Mouse (Mus musculus): ENCODE results near the gene Sass6. TPM values are rescaled to one million over a fixed set of nuclear protein-coding genes. Genes with fewer than 3 reads are reported as not detected.
"Not testable (repeated sequence)": the region's sequence is repeated elsewhere in the genome, so short reads cannot be mapped to it uniquely, and the experiment has no call there.

Sass6 gene
- polyA plus RNA-seq, 1 experiment from 2014 or later = 15.5 TPM

GRCm38 (mm10) chr3:116662463-116662863 lies 67.7 kb downstream of the Sass6 start, which contains the start of gene Mfsd14a:
TSS of gene Mfsd14a (minus strand) at chr3:116662677.
- peak; percentile 97 for DNase-seq (ENCODE audit: low spot score)
- no peaks in the 10 kb centered on the region for H3K27me3 ChIP-seq (replicated peaks; ENCODE audit: control insufficient read depth, insufficient read depth, low read length)
- peak within 1 kb of the TSS; percentile 98 for H3K9ac ChIP-seq (ENCODE audit: low read depth, low read length)
- H3K9me3 ChIP-seq (ENCODE audit: control insufficient read depth, low read length) = no peaks in the 10 kb centered on the region
- peak within 1 kb of the TSS; percentile 95 for H3K4me3 ChIP-seq (ENCODE audit: low read depth, low read length)
- peak within 1 kb of the TSS; percentile 95 for H3K27ac ChIP-seq (replicated peaks; ENCODE audit: low read depth, low read length)
- WGBS = under 1% methylated on average over 38 of the region's 39 CpGs
- H3K4me1 ChIP-seq (ENCODE audit: control insufficient read depth, insufficient read depth, low read length) = peaks cover 30% of the 10 kb centered on the region
- 0 out of 2 replicates have a peak, but pooled peaks cover 1% of the 10 kb centered on the region for H3K36me3 ChIP-seq (ENCODE audit: control insufficient read depth, insufficient read depth, low read length)
- peak; percentile 99 for ATAC-seq (ENCODE audit: low read depth)
- H3K4me2 ChIP-seq (ENCODE audit: low read depth, low read length) = peak within 1 kb of the TSS; percentile 72

DNA sequence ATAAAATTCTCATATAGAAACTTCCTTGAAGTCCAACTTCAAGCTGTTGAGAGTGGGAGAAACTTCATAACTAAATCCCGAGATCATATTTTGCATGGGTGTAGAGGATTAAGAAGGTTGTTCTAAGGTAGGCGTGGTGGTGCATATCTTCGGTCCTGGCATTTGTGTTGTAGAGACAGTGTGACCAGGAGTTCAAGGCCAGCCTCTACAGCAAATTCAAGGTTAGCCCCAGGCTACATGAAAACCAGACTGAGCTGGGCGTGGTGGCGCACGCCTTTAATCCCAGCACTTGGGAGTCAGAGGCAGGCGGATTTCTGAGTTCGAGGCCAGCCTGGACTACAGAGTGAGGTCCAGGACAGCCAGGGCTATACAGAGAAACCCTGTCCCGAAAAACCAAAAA lies 69.5 kb downstream of the Sass6 start:
- not testable (repeated sequence) for H3K4me2 ChIP-seq (ENCODE audit: low read depth, low read length); H3K36me3 ChIP-seq (ENCODE audit: control insufficient read depth, insufficient read depth, low read length); H3K27ac ChIP-seq (replicated peaks; ENCODE audit: low read depth, low read length); H3K27me3 ChIP-seq (replicated peaks; ENCODE audit: control insufficient read depth, insufficient read depth, low read length); H3K9me3 ChIP-seq (ENCODE audit: control insufficient read depth, low read length); H3K4me3 ChIP-seq (ENCODE audit: low read depth, low read length); ATAC-seq (ENCODE audit: low read depth); DNase-seq (ENCODE audit: low spot score); H3K9ac ChIP-seq (ENCODE audit: low read depth, low read length)
- WGBS = 91% methylated on average over 9 of the region's 9 CpGs
- peaks cover 18% of the 10 kb centered on the region for H3K4me1 ChIP-seq (ENCODE audit: control insufficient read depth, insufficient read depth, low read length)

Other genes with a start within 250 kb of the Sass6 start
- gene Cdc14a, start 170.9 kb upstream of the Sass6 start, polyA plus RNA-seq (2014; fragmentation: Nextera tagmentation; extraction: Ambion mirVana) = 7.7 and 7.8 TPM in 2 replicates
- 67.0 and 76.9 TPM in 2 replicates for gene Rtca, start 86.8 kb upstream of the Sass6 start, polyA plus RNA-seq (2014; fragmentation: Nextera tagmentation; extraction: Ambion mirVana)
- 9.5 and 11.3 TPM in 2 replicates for gene Dbt, start 81.9 kb upstream of the Sass6 start, polyA plus RNA-seq (2014; fragmentation: Nextera tagmentation; extraction: Ambion mirVana)
- gene Lrrc39, start 32.0 kb upstream of the Sass6 start, polyA plus RNA-seq (2014; fragmentation: Nextera tagmentation; extraction: Ambion mirVana) = 3.3 and 4.3 TPM in 2 replicates
- 17.5 and 20.1 TPM in 2 replicates for gene Trmt13, start 19.6 kb downstream of the Sass6 start, polyA plus RNA-seq (2014; fragmentation: Nextera tagmentation; extraction: Ambion mirVana)
- 77.5 and 86.2 TPM in 2 replicates for gene Mfsd14a, start 67.7 kb downstream of the Sass6 start, polyA plus RNA-seq (2014; fragmentation: Nextera tagmentation; extraction: Ambion mirVana)
- gene Gm43191, start 86.3 kb downstream of the Sass6 start, polyA plus RNA-seq (2014; fragmentation: Nextera tagmentation; extraction: Ambion mirVana) = not detected in 2 replicates
- gene Slc35a3, start 117.8 kb downstream of the Sass6 start, polyA plus RNA-seq (2014; fragmentation: Nextera tagmentation; extraction: Ambion mirVana) = 9.4 and 9.8 TPM in 2 replicates
- gene Agl, start 213.2 kb downstream of the Sass6 start, polyA plus RNA-seq (2014; fragmentation: Nextera tagmentation; extraction: Ambion mirVana) = 35.5 and 48.7 TPM in 2 replicates

All from embryonic facial prominence, embryonic 14.5 days (tissue).